Mouse (Mus musculus): ENCODE data around the gene Ccl1.

GRCm38 (mm10) chr11:82132977-82133376 is 172.5 kb downstream of the Ccl1 start:
- no peak for TF ChIP-seq MAX (IDR thresholded peaks at IDR 0.05; ENCODE audit: low read length)
- TF ChIP-seq POLR2A (IDR thresholded peaks at IDR 0.05; ENCODE audit: low read depth, low read length): no peak
- no peak for TF ChIP-seq SMC3 (IDR thresholded peaks at IDR 0.05; ENCODE audit: low read depth, low read length)
- TF ChIP-seq PAX5 (IDR thresholded peaks at IDR 0.05; ENCODE audit: low read length): no peak
- no peak for TF ChIP-seq CTCF (conservative IDR thresholded peaks at IDR 0.05 in 1 of 2, IDR thresholded peaks at IDR 0.05 in 1 of 2; ENCODE audit: low read depth in 2 of 2, low read length in 2 of 2)
- TF ChIP-seq EP300 (IDR thresholded peaks at IDR 0.05; ENCODE audit: low read length): no peak
- no peak for TF ChIP-seq MXI1 (IDR thresholded peaks at IDR 0.05; ENCODE audit: low read depth, low read length)
- TF ChIP-seq MYC (IDR thresholded peaks at IDR 0.05; ENCODE audit: low read depth, low read length): no peak

Measured in CH12.LX (cell line).